Mouse (Mus musculus): ENCODE measurements around the gene Glrx5.

GRCm38 (mm10) chr12:105068911-105069310, 36.4 kb downstream of the Glrx5 start:
- TF ChIP-seq POLR2A (IDR thresholded peaks at IDR 0.05; ENCODE audit: control insufficient read depth in 1 of 2, insufficient read depth in 1 of 2, low read depth in 1 of 2, low read length in 2 of 2, poor library complexity in 1 of 2) = no peak
- TF ChIP-seq CTCF (IDR thresholded peaks at IDR 0.05 in 2 of 3, conservative IDR thresholded peaks at IDR 0.05 in 1 of 3; ENCODE audit: control insufficient read depth in 1 of 3, insufficient read depth in 1 of 3, low read depth in 2 of 3, low read length in 3 of 3, poor library complexity in 1 of 3, severe bottlenecking in 1 of 3) = no peak
- TF ChIP-seq POLR2AphosphoS2 (IDR thresholded peaks at IDR 0.05; ENCODE audit: low read length) = no peak
- TF ChIP-seq HCFC1 (IDR thresholded peaks at IDR 0.05; ENCODE audit: low read depth, low read length) = no peak
- TF ChIP-seq GABPA (IDR thresholded peaks at IDR 0.05; ENCODE audit: low read depth, low read length) = no peak
- TF ChIP-seq UBTF (IDR thresholded peaks at IDR 0.05; ENCODE audit: borderline replicate concordance, insufficient read depth, low read depth, low read length) = no peak
- TF ChIP-seq MEF2A (IDR thresholded peaks at IDR 0.05; ENCODE audit: extremely low read depth, insufficient replicate concordance, low read depth, low read length, poor library complexity, severe bottlenecking) = no peak
- no peak for TF ChIP-seq ZKSCAN1 (IDR thresholded peaks at IDR 0.05; ENCODE audit: low read depth, low read length)
- no peak for TF ChIP-seq TBP (IDR thresholded peaks at IDR 0.05; ENCODE audit: low read depth, low read length)
- no peak for TF ChIP-seq TAL1 (IDR thresholded peaks at IDR 0.05; ENCODE audit: low read length)
- TF ChIP-seq ZNF384 (IDR thresholded peaks at IDR 0.05; ENCODE audit: low read depth, low read length) = no peak
